ENCODE assay signal across 15 mouse cellular contexts in the genomic region with DNA sequence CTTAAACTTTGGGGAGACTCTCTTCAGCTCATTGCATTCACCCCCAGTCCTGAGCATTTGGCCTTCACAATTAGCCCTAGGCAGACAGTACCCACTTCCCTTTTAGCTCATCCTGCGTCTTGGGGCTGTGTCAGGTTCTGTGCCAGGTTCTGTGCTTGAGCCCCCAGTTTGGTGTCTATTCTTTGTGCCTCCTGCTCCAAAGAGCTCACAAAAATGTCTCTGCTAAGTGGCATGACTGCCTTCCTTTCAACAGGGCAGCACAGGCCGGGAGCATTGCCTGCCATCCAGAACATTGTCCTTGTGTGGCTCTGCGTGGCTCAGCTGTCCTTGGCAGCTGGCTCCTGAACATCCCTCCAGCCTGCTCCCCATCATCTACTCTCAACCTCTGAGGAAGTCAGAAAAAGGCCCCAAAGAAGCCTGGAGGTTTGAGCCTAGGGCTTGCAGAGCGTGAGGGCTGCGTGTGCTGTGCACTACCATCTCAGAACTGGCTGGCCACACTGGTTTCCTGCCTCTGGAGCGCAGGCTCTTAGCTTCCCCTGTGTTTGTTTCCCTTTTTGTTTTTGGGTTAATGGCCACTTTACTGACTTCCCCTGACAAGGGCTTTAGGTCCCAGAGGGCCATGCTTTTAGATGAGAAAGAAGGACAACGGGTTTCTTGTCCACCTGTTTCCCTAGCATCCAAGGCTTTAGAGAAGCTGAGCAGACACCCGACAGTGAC. TPM values are rescaled to one million over a fixed set of nuclear protein-coding genes. Genes with fewer than 3 reads are reported as not detected.
DNase-seq lines count a peak whose midpoint lies in the region; ATAC-seq and TF ChIP-seq lines count a peak whose summit lies in the region.
"Had no signal": no experiment of that assay in that cellular context is flagged by ENCODE, and none has a peak within 500 bp of the region (broad histone marks: within the 10 kb centered on the region; RNA-seq: fewer than 3 reads in every experiment).

No protein-coding gene starts in this region.

- H3K4me1 ChIP-seq in liver, embryonic 15.5 days (replicated peaks) = peaks cover 11% of the 10 kb centered on the region

- no peaks in the 10 kb centered on the region for H3K9me3 ChIP-seq in liver, embryonic 15.5 days (replicated peaks)

- intact Hi-C loops in gastrocnemius, adult 2 months (cut with DNase I) = no loop called here

- no peak overlapping the region for H3K4me2 ChIP-seq in liver, embryonic 15.5 days

- H3K36me3 ChIP-seq in liver, embryonic 15.5 days (replicated peaks) = no peaks in the 10 kb centered on the region

- 32% methylated on average over 8 of the region's 8 CpGs for WGBS in liver, embryonic 15.5 days (ENCODE audit: insufficient replicate concordance)

- no peak for ATAC-seq in liver, embryonic 15.5 days (ENCODE audit: insufficient read depth)
- ATAC-seq: midbrain, embryonic 16.5 days had no signal

- no peak for DNase-seq in gastrocnemius, adult 2 months
- no peak for DNase-seq in gastrocnemius, postnatal 4 days (ENCODE audit: low spot score in 2 of 2)
- DNase-seq in layer of hippocampus, adult 9-11 months = peak; percentile 75
- DNase-seq in layer of hippocampus, adult 9-10 months (ENCODE audit: low spot score) = no peak
- peak; percentile 13 for DNase-seq in CD4-positive helper T cell, adult 2 months (ENCODE audit: low read depth, low spot score)
- DNase-seq in spleen, postnatal 10 days (ENCODE audit: low spot score in 2 of 2) = no peak
- DNase-seq in embryo, embryonic 10 days (ENCODE audit: low spot score) = no peak
- DNase-seq: cerebellum, postnatal 10 days; gastrocnemius, postnatal 36 days; kidney, adult 8-10 months; left cerebral cortex, postnatal 4 days; retina, postnatal 1 day had no signal

- H3K4me3 ChIP-seq in gastrocnemius, adult 2 months = no peak overlapping the region
- no peak overlapping the region for H3K4me3 ChIP-seq in liver, embryonic 15.5 days (replicated peaks)

- H3K9ac ChIP-seq in liver, embryonic 15.5 days = no peak overlapping the region

- no peak for TF ChIP-seq CTCF in gastrocnemius, adult 2 months (IDR thresholded peaks at IDR 0.05)

- no peaks in the 10 kb centered on the region for H3K27me3 ChIP-seq in liver, embryonic 15.5 days

- H3K27ac ChIP-seq in gastrocnemius, adult 2 months = peak overlapping the region; percentile 71
- peak overlapping the region; percentile 63 for H3K27ac ChIP-seq in liver, embryonic 15.5 days (replicated peaks)

RNA-seq across cellular contexts. Expression of gene Hs1bp3, which starts 34.7 kb away (rescaled TPM):
- 1 to 10 TPM; 6.1 to 7.7 TPM for total RNA-seq in gastrocnemius, adult 2 months (2021)
- 10 to 100 TPM; 10.2 to 10.4 TPM for total RNA-seq in gastrocnemius, postnatal 4 days (2021)
- polyA plus RNA-seq in liver, embryonic 15.5 days (2015; fragmentation: Nextera tagmentation; extraction: Ambion mirVana) = 4.0 and 4.3 TPM in 2 replicates

RNA-seq across cellular contexts. Expression of gene Gdf7, which starts 46.1 kb away (rescaled TPM):
- total RNA-seq in gastrocnemius, adult 2 months (2021) = not detected
- total RNA-seq in gastrocnemius, postnatal 4 days (2021) = not detected
- polyA plus RNA-seq in liver, embryonic 15.5 days (2015; fragmentation: Nextera tagmentation; extraction: Ambion mirVana) = not detected in 2 replicates
- total RNA-seq: gastrocnemius, postnatal 36 days; left cerebral cortex, postnatal 4 days had no signal
- polyA plus RNA-seq: forebrain, embryonic 11.5 days had no signal

Comparison
In these comparisons a context has a peak if more than half of its experiments do, and no peak if none do; other contexts are left out.
1. DNase-seq: peak in layer of hippocampus, adult 9-11 months (single experiment) and CD4-positive helper T cell, adult 2 months (single experiment); none in gastrocnemius, adult 2 months (single experiment), gastrocnemius, postnatal 4 days (0 of 2), layer of hippocampus, adult 9-10 months (single experiment), spleen, postnatal 10 days (0 of 2) and embryo, embryonic 10 days (single experiment).